Mouse (Mus musculus) forebrain, embryonic 12.5 days (tissue): Measurements from ENCODE around the gene Gm28308. TPM values are rescaled to one million over a fixed set of nuclear protein-coding genes. Genes with fewer than 3 reads are reported as not detected.

ENCODE experiments used
- ATAC-seq: fragments of 200-750 bp; cut with Nextera tagmentation; 2 replicates; pipeline ENCODE4 v1.8.0; 2017; ENCODE audit warnings: moderate TSS enrichment; ENCODE audit not compliant: low FRiP score
- H3K27ac ChIP-seq: fragments of 300-500 bp; sonication (generic); 2 replicates; pipeline ENCODE4 v1.5.1; 2016; ENCODE audit warnings: mild to moderate bottlenecking
- H3K27me3 ChIP-seq: fragments of 300-500 bp; sonication (generic); 2 replicates; pipeline ENCODE4 v1.6.1; 2016; ENCODE audit warnings: mild to moderate bottlenecking
- H3K36me3 ChIP-seq: fragments of 300-500 bp; sonication (generic); replicated peaks from 2 replicates; pipeline ENCODE4 v1.6.1; 2016; ENCODE audit warnings: mild to moderate bottlenecking
- H3K4me1 ChIP-seq: fragments of 300-500 bp; sonication (generic); 2 replicates; pipeline ENCODE4 v1.6.1; 2016
- H3K4me2 ChIP-seq: fragments of 300-500 bp; sonication (generic); 2 replicates; pipeline ENCODE4 v1.6.1; 2016; ENCODE audit warnings: mild to moderate bottlenecking, moderate library complexity
- H3K4me3 ChIP-seq: fragments of 300-500 bp; sonication (generic); replicated peaks from 2 replicates; pipeline ENCODE4 v1.5.1; 2016; ENCODE audit warnings: mild to moderate bottlenecking
- H3K9ac ChIP-seq: fragments of 300-500 bp; sonication (generic); 2 replicates; pipeline ENCODE4 v1.6.1; 2016; ENCODE audit warnings: mild to moderate bottlenecking
- H3K9me3 ChIP-seq: fragments of 300-500 bp; sonication (generic); 2 replicates; pipeline ENCODE4 v1.6.1; 2016
- WGBS: fragments of 180-500 bp; shearing (Covaris S2); methylation state at CpG from one replicate; pipeline ENCODE4 v1.1.7; 2016; 5-methylcytosine and 5-hydroxymethylcytosine counted together
- polyA plus RNA-seq: library from polyadenylated mRNA; unstranded; fragments of >200 nt; fragmentation: Nextera tagmentation; extraction: Ambion mirVana; gene quantifications from 2 replicates; pipeline ENCODE4 v1.2.1, GENCODE M21; 2016

Gene Gm28308
- polyA plus RNA-seq, 1 experiment from 2014 or later: not detected

- no peak overlapping the region for H3K27ac ChIP-seq
- no peak overlapping the region for H3K4me2 ChIP-seq
- no peak overlapping the region for H3K4me3 ChIP-seq
Measured at GRCm38 (mm10) chr6:52189172-52189591, 24.0 kb downstream of the Gm28308 start.

GRCm38 (mm10) chr6:52186500-52186899 is 26.6 kb downstream of the Gm28308 start:
- peaks cover 100% of the 10 kb centered on the region for H3K27me3 ChIP-seq
- 0% methylated on average over 1 of the region's 1 CpGs for WGBS
- H3K9me3 ChIP-seq: no peaks in the 10 kb centered on the region
- ATAC-seq: no peak
- no peak overlapping the region for H3K9ac ChIP-seq
- H3K4me2 ChIP-seq: no peak overlapping the region
- no peak overlapping the region for H3K4me3 ChIP-seq
- no peak overlapping the region for H3K27ac ChIP-seq
- no peaks in the 10 kb centered on the region for H3K36me3 ChIP-seq
- H3K4me1 ChIP-seq: peaks cover 6% of the 10 kb centered on the region

More at GRCm38 (mm10) chr6:52189172-52189591, 24.0 kb downstream of the Gm28308 start:
- no peaks in the 10 kb centered on the region for H3K36me3 ChIP-seq
- ATAC-seq: no peak
- H3K9ac ChIP-seq: no peak overlapping the region
- no peaks in the 10 kb centered on the region for H3K9me3 ChIP-seq
- peaks cover 99% of the 10 kb centered on the region for H3K27me3 ChIP-seq
- WGBS: 9% methylated on average over 5 of the region's 5 CpGs
- H3K4me1 ChIP-seq: peaks cover 11% of the 10 kb centered on the region

- Histone ChIP-seq H3K4me2 (no peak overlapping the region), H3K27ac (no peak overlapping the region), H3K36me3 (no peaks in the 10 kb centered on the region), H3K4me3 (no peak overlapping the region), H3K4me1 (no peaks in the 10 kb centered on the region), H3K9ac (no peak overlapping the region), H3K27me3 (peaks cover 100% of the 10 kb centered on the region), H3K9me3 (no peaks in the 10 kb centered on the region)
- ATAC-seq: no peak
- WGBS: 13% methylated on average over 3 of the region's 3 CpGs
Measured at GRCm38 (mm10) chr6:52185834-52186233, 27.3 kb downstream of the Gm28308 start.

- Histone ChIP-seq H3K9ac (no peak overlapping the region), H3K4me3 (no peak overlapping the region), H3K27me3 (peaks cover 100% of the 10 kb centered on the region), H3K9me3 (no peaks in the 10 kb centered on the region), H3K36me3 (no peaks in the 10 kb centered on the region), H3K4me1 (no peaks in the 10 kb centered on the region), H3K27ac (no peak overlapping the region), H3K4me2 (no peak overlapping the region)
- ATAC-seq: no peak
- WGBS: 2% methylated on average over 19 of the region's 19 CpGs
Measured at GRCm38 (mm10) chr6:52185222-52185621, 27.9 kb downstream of the Gm28308 start.

- peaks cover 100% of the 10 kb centered on the region for H3K27me3 ChIP-seq
- H3K4me3 ChIP-seq: no peak overlapping the region
- H3K36me3 ChIP-seq: no peaks in the 10 kb centered on the region
- no peak for ATAC-seq
- H3K4me1 ChIP-seq: no peaks in the 10 kb centered on the region
- no peak overlapping the region for H3K27ac ChIP-seq
- H3K4me2 ChIP-seq: no peak overlapping the region
- 4% methylated on average over 6 of the region's 6 CpGs for WGBS
- H3K9ac ChIP-seq: no peak overlapping the region
- H3K9me3 ChIP-seq: no peaks in the 10 kb centered on the region
Measured at GRCm38 (mm10) chr6:52184668-52185067, 28.5 kb downstream of the Gm28308 start.

GRCm38 (mm10) chr6:52183311-52184080 is 29.6 kb downstream of the Gm28308 start:
- Histone ChIP-seq H3K9me3 (no peaks in the 10 kb centered on the region), H3K9ac (no peak overlapping the region), H3K36me3 (no peaks in the 10 kb centered on the region), H3K4me2 (no peak overlapping the region), H3K4me1 (no peaks in the 10 kb centered on the region), H3K27me3 (peaks cover 100% of the 10 kb centered on the region), H3K27ac (no peak overlapping the region), H3K4me3 (no peak overlapping the region)
- 8% methylated on average over 10 of the region's 10 CpGs for WGBS
- ATAC-seq: no peak

GRCm38 (mm10) chr6:52182793-52183192 is 30.3 kb downstream of the Gm28308 start:
- no peak for ATAC-seq
- H3K4me3 ChIP-seq: no peak overlapping the region
- no peaks in the 10 kb centered on the region for H3K4me1 ChIP-seq
- no peak overlapping the region for H3K9ac ChIP-seq
- no peak overlapping the region for H3K27ac ChIP-seq
- WGBS: 4% methylated on average over 1 of the region's 1 CpGs
- no peak overlapping the region for H3K4me2 ChIP-seq
- H3K9me3 ChIP-seq: no peaks in the 10 kb centered on the region
- H3K36me3 ChIP-seq: no peaks in the 10 kb centered on the region
- H3K27me3 ChIP-seq: peaks cover 100% of the 10 kb centered on the region

GRCm38 (mm10) chr6:52182030-52182429 is 31.1 kb downstream of the Gm28308 start:
- Histone ChIP-seq H3K27me3 (peaks cover 100% of the 10 kb centered on the region), H3K4me2 (no peak overlapping the region), H3K27ac (no peak overlapping the region), H3K9ac (no peak overlapping the region), H3K4me3 (no peak overlapping the region), H3K9me3 (no peaks in the 10 kb centered on the region), H3K4me1 (no peaks in the 10 kb centered on the region), H3K36me3 (no peaks in the 10 kb centered on the region)
- ATAC-seq: no peak
- WGBS: 10% methylated on average over 2 of the region's 2 CpGs

GRCm38 (mm10) chr6:52180726-52181125 is 32.4 kb downstream of the Gm28308 start:
- Histone ChIP-seq H3K27ac (no peak overlapping the region), H3K4me3 (no peak overlapping the region), H3K4me1 (peaks cover 3% of the 10 kb centered on the region), H3K27me3 (peaks cover 100% of the 10 kb centered on the region), H3K36me3 (no peaks in the 10 kb centered on the region), H3K9ac (no peak overlapping the region), H3K4me2 (no peak overlapping the region), H3K9me3 (no peaks in the 10 kb centered on the region)
- 2% methylated on average over 3 of the region's 3 CpGs for WGBS
- ATAC-seq: no peak

GRCm38 (mm10) chr6:52180213-52180710 is 32.9 kb downstream of the Gm28308 start:
- Histone ChIP-seq H3K27me3 (peaks cover 100% of the 10 kb centered on the region), H3K9me3 (no peaks in the 10 kb centered on the region), H3K4me1 (peaks cover 6% of the 10 kb centered on the region), H3K4me3 (no peak overlapping the region), H3K9ac (no peak overlapping the region), H3K36me3 (no peaks in the 10 kb centered on the region), H3K4me2 (no peak overlapping the region), H3K27ac (no peak overlapping the region)
- no peak for ATAC-seq
- WGBS: under 1% methylated on average over 11 of the region's 11 CpGs

GRCm38 (mm10) chr6:52179690-52180089 is 33.4 kb downstream of the Gm28308 start:
- ATAC-seq: no peak
- no peak overlapping the region for H3K4me3 ChIP-seq
- no peaks in the 10 kb centered on the region for H3K9me3 ChIP-seq
- peaks cover 100% of the 10 kb centered on the region for H3K27me3 ChIP-seq
- peaks cover 6% of the 10 kb centered on the region for H3K4me1 ChIP-seq
- H3K4me2 ChIP-seq: no peak overlapping the region
- H3K27ac ChIP-seq: no peak overlapping the region
- no peak overlapping the region for H3K9ac ChIP-seq
- 2% methylated on average over 10 of the region's 10 CpGs for WGBS
- H3K36me3 ChIP-seq: no peaks in the 10 kb centered on the region

- Histone ChIP-seq H3K4me1 (peaks cover 6% of the 10 kb centered on the region), H3K9me3 (no peaks in the 10 kb centered on the region), H3K4me2 (no peak overlapping the region), H3K9ac (no peak overlapping the region), H3K27me3 (peaks cover 98% of the 10 kb centered on the region), H3K4me3 (no peak overlapping the region), H3K27ac (no peak overlapping the region), H3K36me3 (no peaks in the 10 kb centered on the region)
- WGBS: 0% methylated on average over 4 of the region's 4 CpGs
- ATAC-seq: no peak
Measured at GRCm38 (mm10) chr6:52178918-52179665, 34.0 kb downstream of the Gm28308 start.
